Mouse (Mus musculus) right cerebral cortex, adult 18-20 months (tissue): ENCODE measurements around the gene Cacna2d3.

Source experiments
- DNase-seq: peaks from one replicate; pipeline ENCODE4 v3.0.0; 2022; ENCODE audit warnings: mixed read lengths

Gene Cacna2d3

GRCm38 (mm10) chr14:28984276-28984675, 737.4 kb downstream of the Cacna2d3 start:
- DNase-seq: no peak

DNA sequence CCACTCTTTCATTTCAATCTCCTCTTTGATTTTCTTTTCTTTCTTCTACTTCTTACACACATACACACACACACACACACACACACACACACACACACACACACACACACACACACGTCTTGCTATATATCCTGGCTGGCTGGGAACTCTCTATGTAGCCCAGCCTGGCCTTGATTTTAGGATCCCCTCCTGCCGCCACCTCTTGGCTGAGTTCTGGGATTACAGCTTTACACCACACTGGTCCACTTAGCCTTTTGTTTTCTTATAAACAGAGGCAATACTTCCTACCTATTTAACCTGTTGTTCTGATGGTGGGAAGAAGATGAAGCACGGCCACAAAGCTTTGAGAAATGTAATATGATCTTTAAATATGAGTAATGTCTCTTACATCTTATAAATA, 741.2 kb downstream of the Cacna2d3 start:
- no peak for DNase-seq

- DNase-seq: peak; percentile 11
Observed at GRCm38 (mm10) chr14:28979230-28979629, 742.4 kb downstream of the Cacna2d3 start.

DNA sequence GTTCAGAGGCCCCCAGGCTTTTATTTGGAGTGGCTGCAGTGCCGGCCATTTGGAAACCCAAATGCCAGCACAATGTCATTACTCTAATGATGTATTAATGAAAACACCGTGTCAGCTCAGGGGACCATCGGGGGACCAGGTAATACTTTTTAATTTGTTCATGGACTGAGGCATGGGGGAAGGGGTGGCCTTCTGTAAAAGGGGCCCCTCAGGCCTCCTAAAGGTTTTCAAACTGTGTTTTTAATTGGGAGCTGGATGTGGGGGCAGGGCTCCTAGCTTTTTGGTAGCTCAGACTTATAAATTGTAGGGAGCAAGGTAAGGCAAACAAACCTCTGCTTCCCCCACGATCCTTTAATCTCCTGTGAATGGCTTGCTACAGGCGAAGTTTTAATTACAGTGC, 749.0 kb downstream of the Cacna2d3 start:
- no peak for DNase-seq

DNA sequence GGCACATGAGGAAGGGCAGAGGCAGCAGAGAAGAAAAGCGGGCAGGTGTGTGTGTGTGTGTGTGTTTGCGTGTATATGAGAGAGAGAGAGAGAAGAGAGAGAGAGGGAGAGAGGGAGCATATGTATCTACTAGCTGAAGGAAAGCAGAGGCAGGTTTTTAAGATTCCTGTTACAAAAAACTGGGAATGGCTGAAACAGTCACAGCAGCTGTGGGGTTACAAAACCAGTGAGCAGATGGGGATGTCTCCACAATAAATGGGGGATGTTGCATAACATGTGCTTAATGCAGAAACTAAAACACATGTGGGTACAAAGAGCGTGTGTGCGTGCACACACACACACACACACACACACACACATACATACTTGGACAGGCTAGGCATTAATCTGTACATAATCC, 752.4 kb downstream of the Cacna2d3 start:
- DNase-seq: peak; percentile 57

- DNase-seq: no peak
Observed at GRCm38 (mm10) chr14:28966881-28967280, 754.8 kb downstream of the Cacna2d3 start.

DNA sequence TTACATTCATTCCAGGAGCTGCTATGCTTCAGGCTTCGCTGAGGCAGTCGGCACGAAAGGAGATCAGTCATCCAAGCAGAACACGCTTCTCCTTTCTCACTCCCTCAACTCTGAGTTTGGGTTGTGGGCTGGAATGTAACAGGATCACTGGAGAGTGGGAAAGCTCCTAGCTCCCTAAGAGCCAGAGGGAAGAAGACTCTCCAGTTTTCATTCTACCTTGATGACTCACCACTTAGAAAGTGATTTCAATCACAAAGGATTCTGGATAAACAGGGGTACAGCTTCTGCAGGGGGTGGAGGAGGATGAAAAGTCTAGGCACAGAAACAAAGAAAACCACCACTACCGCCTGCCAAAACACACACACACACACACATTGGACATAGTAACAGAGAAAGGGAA, 760.3 kb downstream of the Cacna2d3 start:
- no peak for DNase-seq

DNA sequence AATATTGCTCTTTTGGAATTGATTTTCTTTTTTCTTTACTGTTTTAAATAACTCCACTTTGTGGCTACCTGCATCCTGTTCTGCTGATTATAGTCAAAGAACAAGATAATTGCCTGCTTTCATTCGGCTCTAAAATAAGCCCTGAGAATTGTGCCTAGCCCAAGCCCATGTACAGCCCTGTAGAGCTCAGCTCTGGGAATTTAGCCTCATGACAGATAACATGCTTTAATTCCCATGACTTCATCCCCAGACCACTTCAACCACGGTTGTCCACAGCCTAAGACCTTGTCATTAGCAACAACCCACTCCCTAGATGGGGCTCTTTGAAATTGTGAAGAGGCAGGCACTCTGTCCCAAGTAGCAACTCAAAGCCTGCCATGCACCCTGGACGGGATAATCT, 762.6 kb downstream of the Cacna2d3 start:
- no peak for DNase-seq

DNA sequence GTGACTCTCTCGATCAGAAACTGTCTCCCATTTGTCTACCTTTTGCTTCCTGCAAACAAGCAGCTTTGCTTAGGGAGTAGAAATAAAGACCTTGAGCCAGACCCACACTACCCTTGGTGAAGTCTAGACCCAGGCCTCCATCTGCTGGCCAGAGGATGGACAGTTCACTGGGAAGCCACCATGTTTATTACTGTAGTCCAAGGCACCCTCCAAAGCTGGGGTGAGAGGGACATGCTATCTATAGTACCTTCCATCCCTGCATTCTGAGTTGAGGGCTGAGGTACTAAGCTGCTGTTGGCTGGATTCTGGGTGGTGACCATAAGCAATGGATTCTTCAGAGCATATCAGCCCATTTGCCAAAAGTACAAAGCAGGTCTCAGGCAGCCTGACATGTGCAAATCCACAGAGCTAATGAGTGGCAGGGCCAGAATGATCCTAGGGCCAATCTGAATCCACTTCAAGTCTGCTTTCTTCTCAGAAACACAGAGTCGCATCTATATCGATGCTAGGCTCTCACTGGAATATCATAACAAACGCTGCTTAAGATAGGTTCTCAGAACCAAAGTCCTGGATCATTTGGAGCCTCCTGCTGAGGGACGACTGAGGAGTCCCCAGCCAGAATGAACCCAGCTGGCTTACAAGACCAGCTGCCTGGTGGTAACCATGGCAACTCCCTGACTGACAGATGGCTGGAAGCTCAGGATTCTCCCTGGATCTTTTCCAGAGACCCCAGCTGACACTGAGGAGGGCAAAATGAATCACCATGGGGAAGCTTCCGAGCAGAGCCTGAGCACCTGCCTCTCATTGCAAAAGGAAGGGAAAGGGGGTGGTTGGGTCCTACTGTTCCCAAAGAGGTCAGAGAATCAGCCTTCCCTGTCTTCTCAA, 763.3 kb downstream of the Cacna2d3 start:
- DNase-seq: peak; percentile 28

- no peak for DNase-seq
Observed at GRCm38 (mm10) chr14:28955181-28955580, 766.5 kb downstream of the Cacna2d3 start.

DNA sequence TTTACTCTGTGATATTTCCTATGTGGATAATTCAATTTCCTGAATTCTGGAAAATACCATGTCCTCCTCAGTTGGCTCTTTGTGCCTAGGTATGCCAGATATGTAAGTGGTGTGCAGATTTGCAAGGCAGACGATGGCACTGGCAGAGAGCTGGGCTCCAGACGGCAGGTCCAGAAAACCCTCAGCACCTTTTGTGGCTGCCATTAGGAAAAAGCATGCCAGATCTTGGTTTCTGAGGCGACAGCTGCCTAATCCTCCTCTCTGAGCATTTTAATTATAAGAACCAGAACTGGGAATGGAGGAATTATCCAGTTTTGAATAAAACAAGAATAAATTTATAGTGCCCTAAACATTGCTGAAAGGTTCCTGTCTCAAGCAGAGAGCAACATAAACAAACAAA, 767.1 kb downstream of the Cacna2d3 start:
- DNase-seq: no peak

- no peak for DNase-seq
Observed at GRCm38 (mm10) chr14:28954086-28954485, 767.6 kb downstream of the Cacna2d3 start.

- no peak for DNase-seq
Observed at GRCm38 (mm10) chr14:28953409-28953808, 768.3 kb downstream of the Cacna2d3 start.

- DNase-seq: no peak
Observed at GRCm38 (mm10) chr14:28950499-28950898, 771.2 kb downstream of the Cacna2d3 start.

- DNase-seq: no peak
Observed at GRCm38 (mm10) chr14:28949785-28950184, 771.9 kb downstream of the Cacna2d3 start.

DNA sequence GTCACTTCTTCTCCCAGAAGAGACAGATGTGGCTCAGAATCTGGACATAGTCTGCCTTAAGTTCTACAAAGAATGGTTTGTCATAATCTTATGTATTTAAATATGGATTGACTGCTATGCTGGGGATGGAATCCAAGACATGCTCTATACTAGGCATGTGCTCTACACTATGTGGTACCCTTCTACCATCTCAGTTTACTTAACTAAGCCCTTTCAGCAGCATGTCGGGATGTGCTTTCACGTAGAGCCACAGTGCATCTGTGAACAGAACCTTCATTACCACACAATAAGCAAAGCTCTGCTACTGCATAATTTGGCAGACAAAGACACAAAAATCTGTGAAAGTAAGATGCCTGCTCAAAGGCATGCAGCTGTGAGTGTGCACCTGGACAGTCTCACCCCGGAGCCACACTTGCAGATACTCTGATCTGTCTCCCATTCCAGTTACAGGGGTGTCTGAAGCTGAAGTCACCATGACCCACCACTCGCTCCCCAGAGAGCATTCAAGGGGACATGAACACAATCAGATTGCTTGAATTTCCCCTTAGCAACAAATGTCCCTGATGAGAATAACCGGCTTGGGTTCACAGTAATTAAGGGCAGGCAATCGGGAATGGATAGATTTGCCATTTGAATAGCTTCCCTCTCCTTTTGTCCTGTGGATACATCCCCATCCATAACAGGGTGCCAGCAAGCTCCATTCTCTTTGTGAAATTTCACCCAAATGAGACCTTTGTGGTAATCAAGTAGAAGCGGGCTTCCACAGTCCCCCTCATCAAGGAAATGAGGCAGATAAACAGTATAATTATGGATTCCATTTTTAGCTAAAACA, 773.4 kb downstream of the Cacna2d3 start:
- no peak for DNase-seq

GRCm38 (mm10) chr14:28932746-28933293, 788.8 kb downstream of the Cacna2d3 start:
- DNase-seq: no peak

- DNase-seq: no peak
Observed at GRCm38 (mm10) chr14:28923180-28923961, 798.3 kb downstream of the Cacna2d3 start.

- DNase-seq: no peak
Observed at GRCm38 (mm10) chr14:28918871-28919270, 802.8 kb downstream of the Cacna2d3 start.

DNA sequence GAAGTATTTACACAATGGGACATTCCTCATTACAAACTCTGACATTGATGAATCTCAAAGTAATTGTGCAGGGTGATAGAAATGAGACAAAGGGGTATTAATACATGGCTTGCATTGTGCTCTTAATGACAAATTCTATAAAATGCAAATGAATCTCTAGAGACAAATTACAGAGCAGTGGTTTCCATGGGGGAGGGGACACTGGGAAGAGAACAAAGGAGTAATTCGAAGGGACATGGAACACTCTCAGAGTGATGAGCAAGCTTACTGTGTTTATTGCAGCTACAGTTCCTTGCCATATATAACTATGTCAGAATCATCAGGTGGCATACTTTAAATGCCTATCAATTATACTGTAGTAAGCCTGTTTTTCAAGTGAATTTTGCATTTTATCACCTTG, 806.7 kb downstream of the Cacna2d3 start:
- DNase-seq: no peak

DNA sequence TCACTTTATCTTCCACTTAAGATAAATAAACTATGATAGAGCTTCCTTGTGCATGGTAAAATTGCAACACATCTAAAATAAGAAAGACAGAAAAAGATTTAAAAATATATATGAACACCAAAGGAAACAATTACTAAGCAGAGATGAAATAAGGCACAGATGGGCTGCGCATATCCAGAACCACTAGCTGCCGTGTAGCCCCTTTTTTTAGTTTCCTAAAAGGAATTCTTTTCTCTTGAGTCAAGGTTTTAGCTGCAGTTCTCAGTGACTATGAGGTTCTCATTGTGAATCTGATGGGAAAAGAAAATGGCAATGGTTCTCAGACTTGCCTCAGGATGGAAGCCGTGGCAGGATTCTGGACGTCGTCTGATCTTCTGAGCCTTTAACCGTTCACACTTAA, 814.0 kb downstream of the Cacna2d3 start:
- DNase-seq: no peak

GRCm38 (mm10) chr14:28892530-28892929, 829.1 kb downstream of the Cacna2d3 start:
- no peak for DNase-seq

- DNase-seq: no peak
Observed at GRCm38 (mm10) chr14:28887373-28887772, 834.3 kb downstream of the Cacna2d3 start.
